Mouse (Mus musculus): ENCODE measurements around the gene Pou2af1. TPM values are rescaled to one million over a fixed set of nuclear protein-coding genes. Genes with fewer than 3 reads are reported as not detected.

Gene Pou2af1
- total RNA-seq, 2 experiments from 2014 or later: 0.14 TPM; not detected in 1

GRCm38 (mm10) chr9:51232163-51232562 lies 18.7 kb downstream of the Pou2af1 start:
- no peak for TF ChIP-seq CTCF (IDR thresholded peaks at IDR 0.05)
- Histone ChIP-seq H3K4me3 (no peak overlapping the region), H3K27ac (no peak overlapping the region)
- intact Hi-C loops (cut with DNase I): no loop called here
- no peak for DNase-seq (ENCODE audit: extremely low spot score in 1 of 2, low spot score in 2 of 2)

- peak; percentile 64 to 71 for DNase-seq (ENCODE audit: extremely low spot score in 1 of 2, low spot score in 2 of 2)
- H3K4me3 ChIP-seq: no peak overlapping the region
- TF ChIP-seq CTCF (IDR thresholded peaks at IDR 0.05): no peak
- intact Hi-C loops (cut with DNase I): loop anchor here (2.0 kb wide), 1 partner anchor 58 kb away; no protein-coding TSS in a partner anchor
- peak overlapping the region; percentile 82 for H3K27ac ChIP-seq
These were observed 25.4 kb downstream of the Pou2af1 start for GRCm38 (mm10) chr9:51238741-51239385.

GRCm38 (mm10) chr9:51256780-51257502 lies 43.4 kb downstream of the Pou2af1 start:
- DNase-seq (ENCODE audit: extremely low spot score in 1 of 2, low spot score in 2 of 2): no peak
- Histone ChIP-seq H3K27ac (no peak overlapping the region), H3K4me3 (no peak overlapping the region)
- TF ChIP-seq CTCF (IDR thresholded peaks at IDR 0.05): no peak
- intact Hi-C loops (cut with DNase I): no loop called here

- H3K27ac ChIP-seq: no peak overlapping the region
These were observed 44.9 kb downstream of the Pou2af1 start for GRCm38 (mm10) chr9:51258426-51258825.

GRCm38 (mm10) chr9:51268852-51269251 lies 55.3 kb downstream of the Pou2af1 start:
- H3K27ac ChIP-seq: no peak overlapping the region
- no peak for DNase-seq (ENCODE audit: extremely low spot score in 1 of 2, low spot score in 2 of 2)
- no peak overlapping the region for H3K4me3 ChIP-seq
- TF ChIP-seq CTCF (IDR thresholded peaks at IDR 0.05): no peak
- intact Hi-C loops (cut with DNase I): no loop called here

More at GRCm38 (mm10) chr9:51258426-51258825, 44.9 kb downstream of the Pou2af1 start:
- no peak for DNase-seq (ENCODE audit: extremely low spot score in 1 of 2, low spot score in 2 of 2)
- H3K4me3 ChIP-seq: no peak overlapping the region
- intact Hi-C loops (cut with DNase I): no loop called here
- no peak for TF ChIP-seq CTCF (IDR thresholded peaks at IDR 0.05)

- Histone ChIP-seq H3K4me3 (no peak overlapping the region), H3K27ac (no peak overlapping the region)
- no peak for TF ChIP-seq CTCF (IDR thresholded peaks at IDR 0.05)
- DNase-seq (ENCODE audit: extremely low spot score in 1 of 2, low spot score in 2 of 2): no peak
- intact Hi-C loops (cut with DNase I): no loop called here
These were observed 57.6 kb downstream of the Pou2af1 start for GRCm38 (mm10) chr9:51271073-51271472.

- Histone ChIP-seq H3K27ac (no peak overlapping the region), H3K4me3 (no peak overlapping the region)
- TF ChIP-seq CTCF (IDR thresholded peaks at IDR 0.05): no peak
- intact Hi-C loops (cut with DNase I): no loop called here
- no peak for DNase-seq (ENCODE audit: extremely low spot score in 1 of 2, low spot score in 2 of 2)
These were observed 58.6 kb downstream of the Pou2af1 start for GRCm38 (mm10) chr9:51272102-51272501.

GRCm38 (mm10) chr9:51273581-51274154 lies 60.2 kb downstream of the Pou2af1 start:
- DNase-seq (ENCODE audit: extremely low spot score in 1 of 2, low spot score in 2 of 2): no peak
- intact Hi-C loops (cut with DNase I): no loop called here
- H3K4me3 ChIP-seq: no peak overlapping the region
- no peak for TF ChIP-seq CTCF (IDR thresholded peaks at IDR 0.05)
- H3K27ac ChIP-seq: no peak overlapping the region

GRCm38 (mm10) chr9:51274678-51275077 lies 61.2 kb downstream of the Pou2af1 start:
- H3K4me3 ChIP-seq: no peak overlapping the region
- no peak for TF ChIP-seq CTCF (IDR thresholded peaks at IDR 0.05)
- no peak overlapping the region for H3K27ac ChIP-seq
- DNase-seq (ENCODE audit: extremely low spot score in 1 of 2, low spot score in 2 of 2): no peak
- intact Hi-C loops (cut with DNase I): no loop called here

GRCm38 (mm10) chr9:51277834-51278498 lies 64.5 kb downstream of the Pou2af1 start:
- H3K4me3 ChIP-seq: peak overlapping the region; percentile 61
- TF ChIP-seq CTCF (IDR thresholded peaks at IDR 0.05): no peak
- peak overlapping the region; percentile 86 for H3K27ac ChIP-seq
- intact Hi-C loops (cut with DNase I): no loop called here
- DNase-seq (ENCODE audit: extremely low spot score in 1 of 2, low spot score in 2 of 2): no peak

GRCm38 (mm10) chr9:51278500-51279381 lies 65.2 kb downstream of the Pou2af1 start, which contains the start of gene Colca2:
Gene Colca2, minus strand, starts transcription at chr9:51278569.
- Histone ChIP-seq H3K4me3 (peak within 1 kb of the TSS; percentile 61), H3K27ac (peak within 1 kb of the TSS; percentile 86)
- intact Hi-C loops (cut with DNase I): no loop called here
- peak; percentile 33 for TF ChIP-seq CTCF (IDR thresholded peaks at IDR 0.05)
- DNase-seq (ENCODE audit: extremely low spot score in 1 of 2, low spot score in 2 of 2): peak; percentile 62

Measured in left cerebral cortex, adult 2 months (tissue).